Mouse (Mus musculus) lung, postnatal 0 days (tissue): ENCODE measurements at regions not wholly inside any gene's neighbourhood (a gene's known extent, or its start where the extent isn't known, plus 50 kb on each side); places are given as distances from the start of the nearest gene placed in this dataset.

Experiments
- ATAC-seq: fragments of 200-750 bp; cut with Nextera tagmentation; 2 replicates; pipeline ENCODE4 v1.8.0; 2017; ENCODE audit warnings: moderate library complexity
- DNase-seq: peaks from one replicate; pipeline ENCODE4 v3.0.0-alpha.2; 2016; ENCODE audit warnings: low spot score
- H3K27ac ChIP-seq: fragments of 300-500 bp; sonication (generic); 2 replicates; pipeline ENCODE4 v1.5.1; 2014; ENCODE audit warnings: antibody characterized with exemption, mild to moderate bottlenecking, low read length, mixed read lengths
- H3K27me3 ChIP-seq: fragments of 300-500 bp; sonication (generic); replicated peaks from 2 replicates; pipeline ENCODE4 v1.6.1; 2014; ENCODE audit warnings: low read length, mixed read lengths; ENCODE audit not compliant: insufficient read depth
- H3K36me3 ChIP-seq: fragments of 300-500 bp; sonication (generic); 2 replicates; pipeline ENCODE4 v1.6.1; 2014; ENCODE audit warnings: low read length, mixed read lengths; ENCODE audit not compliant: insufficient read depth
- H3K4me1 ChIP-seq: fragments of 300-500 bp; sonication (generic); 2 replicates; pipeline ENCODE4 v1.6.1; 2014; ENCODE audit warnings: antibody characterized with exemption, low read depth, low read length, mixed read lengths; ENCODE audit not compliant: insufficient read depth
- H3K4me2 ChIP-seq: fragments of 300-500 bp; sonication (generic); replicated peaks from 2 replicates; pipeline ENCODE4 v1.6.1; 2014; ENCODE audit warnings: low read depth, mild to moderate bottlenecking, low read length, moderate library complexity, mixed read lengths
- H3K4me3 ChIP-seq: fragments of 300-500 bp; sonication (generic); 2 replicates; pipeline ENCODE4 v1.5.1; 2014; ENCODE audit warnings: low read depth, low read length
- H3K9ac ChIP-seq: fragments of 300-500 bp; sonication (generic); replicated peaks from 2 replicates; pipeline ENCODE4 v1.6.1; 2014; ENCODE audit warnings: low read depth, mild to moderate bottlenecking
- H3K9me3 ChIP-seq: fragments of 300-500 bp; sonication (generic); 2 replicates; pipeline ENCODE4 v1.6.1; 2016; ENCODE audit warnings: low read length, mixed read lengths
- CTCF ChIP-seq: IDR thresholded peaks from 2 replicates; pipeline ENCODE4 v1.5.1; 2016; ENCODE audit warnings: antibody characterized with exemption, mild to moderate bottlenecking
- EP300 ChIP-seq: IDR thresholded peaks from 2 replicates; pipeline ENCODE4 v1.6.1; 2016; ENCODE audit warnings: antibody characterized with exemption, mild to moderate bottlenecking, control low read depth
- WGBS: fragments of 180-500 bp; shearing (Covaris S2); extraction: QIAGEN DNeasy Blood & Tissue Kit; methylation state at CpG from one replicate; pipeline ENCODE4 v1.1.7; 2014; 5-methylcytosine and 5-hydroxymethylcytosine counted together

- 58% methylated on average over 2 of the region's 2 CpGs for WGBS
- no peaks in the 10 kb centered on the region for H3K36me3 ChIP-seq
- H3K9ac ChIP-seq: no peak overlapping the region
- no peaks in the 10 kb centered on the region for H3K4me1 ChIP-seq
- DNase-seq: no peak
- H3K4me3 ChIP-seq: no peak overlapping the region
- H3K27me3 ChIP-seq: no peaks in the 10 kb centered on the region
- H3K27ac ChIP-seq: no peak overlapping the region
- H3K9me3 ChIP-seq: no peaks in the 10 kb centered on the region
- H3K4me2 ChIP-seq: no peak overlapping the region
- no peak for TF ChIP-seq EP300
- TF ChIP-seq CTCF: no peak
- no peak for ATAC-seq
Measured at GRCm38 (mm10) chr16:79406216-79406615, 315.3 kb upstream of the Tmprss15 start.

- H3K4me2 ChIP-seq: no peak overlapping the region
- H3K27me3 ChIP-seq: no peaks in the 10 kb centered on the region
- H3K9ac ChIP-seq: no peak overlapping the region
- TF ChIP-seq EP300 (no peak), CTCF (no peak)
- WGBS: 79% methylated on average over 1 of the region's 1 CpGs
- H3K27ac ChIP-seq: no peak overlapping the region
- H3K36me3 ChIP-seq: no peaks in the 10 kb centered on the region
- H3K4me1 ChIP-seq: no peaks in the 10 kb centered on the region
- DNase-seq (no peak), ATAC-seq (no peak)
- no peaks in the 10 kb centered on the region for H3K9me3 ChIP-seq
- H3K4me3 ChIP-seq: no peak overlapping the region
Measured at GRCm38 (mm10) chr16:79404064-79404463, 313.2 kb upstream of the Tmprss15 start.

GRCm38 (mm10) chr16:79400100-79400499 is 309.2 kb upstream of the Tmprss15 start:
- H3K4me3 ChIP-seq: no peak overlapping the region
- TF ChIP-seq CTCF (no peak), EP300 (no peak)
- no peaks in the 10 kb centered on the region for H3K4me1 ChIP-seq
- no peak for DNase-seq
- 81% methylated on average over 3 of the region's 3 CpGs for WGBS
- H3K36me3 ChIP-seq: no peaks in the 10 kb centered on the region
- no peak overlapping the region for H3K4me2 ChIP-seq
- H3K27me3 ChIP-seq: no peaks in the 10 kb centered on the region
- no peak for ATAC-seq
- H3K27ac ChIP-seq: no peak overlapping the region
- no peaks in the 10 kb centered on the region for H3K9me3 ChIP-seq
- no peak overlapping the region for H3K9ac ChIP-seq

GRCm38 (mm10) chr16:79398476-79398875 is 307.6 kb upstream of the Tmprss15 start:
- Histone ChIP-seq H3K9ac (no peak overlapping the region), H3K27ac (no peak overlapping the region), H3K4me1 (no peaks in the 10 kb centered on the region), H3K36me3 (no peaks in the 10 kb centered on the region), H3K27me3 (no peaks in the 10 kb centered on the region), H3K9me3 (no peaks in the 10 kb centered on the region), H3K4me3 (no peak overlapping the region), H3K4me2 (no peak overlapping the region)
- TF ChIP-seq CTCF: no peak
- no peak for TF ChIP-seq EP300
- no peak for ATAC-seq
- no peak for DNase-seq
- WGBS: 61% methylated on average over 2 of the region's 2 CpGs

- Histone ChIP-seq H3K4me1 (no peaks in the 10 kb centered on the region), H3K4me3 (no peak overlapping the region), H3K27me3 (no peaks in the 10 kb centered on the region), H3K36me3 (no peaks in the 10 kb centered on the region), H3K4me2 (no peak overlapping the region), H3K9me3 (no peaks in the 10 kb centered on the region), H3K27ac (no peak overlapping the region), H3K9ac (no peak overlapping the region)
- no peak for DNase-seq
- TF ChIP-seq CTCF: no peak
- no peak for TF ChIP-seq EP300
- ATAC-seq: no peak
Measured at GRCm38 (mm10) chr16:79394425-79394824, 303.5 kb upstream of the Tmprss15 start.

GRCm38 (mm10) chr16:79386421-79386820 is 295.5 kb upstream of the Tmprss15 start:
- no peak for ATAC-seq
- TF ChIP-seq CTCF: no peak
- no peak for TF ChIP-seq EP300
- WGBS: 68% methylated on average over 3 of the region's 3 CpGs
- H3K4me1 ChIP-seq: no peaks in the 10 kb centered on the region
- DNase-seq: no peak
- H3K36me3 ChIP-seq: no peaks in the 10 kb centered on the region
- H3K9me3 ChIP-seq: no peaks in the 10 kb centered on the region
- H3K9ac ChIP-seq: no peak overlapping the region
- no peak overlapping the region for H3K27ac ChIP-seq
- no peaks in the 10 kb centered on the region for H3K27me3 ChIP-seq
- H3K4me2 ChIP-seq: no peak overlapping the region
- H3K4me3 ChIP-seq: no peak overlapping the region

GRCm38 (mm10) chr16:79350127-79350526 is 259.2 kb upstream of the Tmprss15 start:
- no peak overlapping the region for H3K4me3 ChIP-seq
- ATAC-seq (no peak), DNase-seq (no peak)
- H3K4me2 ChIP-seq: no peak overlapping the region
- H3K4me1 ChIP-seq: no peaks in the 10 kb centered on the region
- no peak overlapping the region for H3K27ac ChIP-seq
- no peaks in the 10 kb centered on the region for H3K27me3 ChIP-seq
- H3K9me3 ChIP-seq: no peaks in the 10 kb centered on the region
- no peak overlapping the region for H3K9ac ChIP-seq
- H3K36me3 ChIP-seq: no peaks in the 10 kb centered on the region
- TF ChIP-seq CTCF (no peak), EP300 (no peak)
